In genomic region chr1:132417319-132418251, GRCm38 (mm10) we compare ENCODE assay signal across 8 mouse cellular contexts. TPM values are rescaled to one million over a fixed set of nuclear protein-coding genes. Genes with fewer than 3 reads are reported as not detected.
A peak's percentile ranks its signal among the peaks of the same experiment; 100 is the strongest.
DNase-seq lines count a peak whose midpoint lies in the region; ATAC-seq lines count a peak whose summit lies in the region.

Dstyk (plus strand) TSS chr1:132417555.

- peak; percentile 92 for DNase-seq in adipocyte (ENCODE audit: low spot score)
- DNase-seq in embryo, embryonic 10 days (ENCODE audit: low spot score): peak; percentile 96
- peak; percentile 92 for DNase-seq in gastrocnemius, postnatal 10 days
- peak; percentile 84 for DNase-seq in induced T-regulatory cell, adult 2 months (ENCODE audit: low read depth)
- DNase-seq in left cerebral cortex, adult 9 months (ENCODE audit: low spot score in 2 of 2): peak; percentile 76 to 92
- peak; percentile 92 for DNase-seq in right cerebral cortex, postnatal 14 days
- DNase-seq in urinary bladder, postnatal 36 days (ENCODE audit: low spot score in 2 of 2): peak; percentile 87 to 93

- peak; percentile 82 for ATAC-seq in megakaryocyte progenitor cell, adult 5-6 weeks (replicated peaks; ENCODE audit: poor library complexity)

RNA-seq across cellular contexts. Expression of gene Dstyk, which starts in this region (rescaled TPM):
- 10 to 100 TPM; 16.1 to 16.8 TPM for total RNA-seq in gastrocnemius, postnatal 10 days (2021)
- total RNA-seq in megakaryocyte progenitor cell, adult 5-6 weeks (2015): 14.2 and 20.1 TPM in 2 replicates
- total RNA-seq in megakaryocyte progenitor cell, adult 5-6 weeks (2017): 16.0 and 22.3 TPM in 2 replicates

Comparison
In these comparisons a context has a peak if more than half of its experiments do, and no peak if none do; other contexts are left out.
1. Peak in every context shown above with its lines: DNase-seq and ATAC-seq.